Mouse (Mus musculus): ENCODE data around the gene Ggt6. TPM values are rescaled to one million over a fixed set of nuclear protein-coding genes. Genes with fewer than 3 reads are reported as not detected.

Ggt6 gene
- polyA plus RNA-seq, 2 experiments = 4.6 to 5.9 TPM

DNA sequence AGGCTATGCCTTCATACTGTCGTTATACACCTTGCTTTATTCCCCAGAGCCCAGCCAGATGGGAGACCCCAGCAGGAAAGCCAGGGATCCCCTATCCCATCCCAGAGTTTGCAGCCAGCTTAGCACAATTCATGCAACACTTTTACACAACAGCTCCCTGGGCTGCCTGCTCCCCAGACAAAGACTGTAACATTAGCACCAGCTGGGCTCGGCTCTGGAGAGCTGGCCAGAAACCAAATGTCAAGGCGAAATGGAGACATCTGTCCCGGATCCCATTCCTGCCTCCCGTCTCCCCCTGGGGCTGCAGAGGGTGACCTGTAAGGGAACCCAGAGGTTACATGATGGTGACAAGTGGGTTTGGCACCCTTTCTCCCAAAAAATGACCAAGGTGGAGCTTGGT, 41.7 kb upstream of the Ggt6 start:
- H3K9ac ChIP-seq (ENCODE audit: low read depth, low read length, severe bottlenecking) = no peak overlapping the region
- 33% methylated on average over 5 of the region's 5 CpGs for WGBS
- H3K4me2 ChIP-seq (replicated peaks; ENCODE audit: low read depth, low read length, severe bottlenecking) = no peak overlapping the region
- no peak for ATAC-seq (ENCODE audit: low FRiP score, low read depth)
- no peak overlapping the region for H3K27ac ChIP-seq (replicated peaks; ENCODE audit: low read depth, low read length)
- no peaks in the 10 kb centered on the region for H3K9me3 ChIP-seq (ENCODE audit: control insufficient read depth, low read length)
- no peak overlapping the region for H3K4me3 ChIP-seq (replicated peaks; ENCODE audit: low read length)
- DNase-seq (ENCODE audit: low spot score) = peak; percentile 22
- no peak for TF ChIP-seq POLR2A (IDR thresholded peaks at IDR 0.05; ENCODE audit: borderline replicate concordance, extremely low read depth, insufficient read depth, insufficient read length)
- no peaks in the 10 kb centered on the region for H3K27me3 ChIP-seq (ENCODE audit: control insufficient read depth, insufficient read depth, low read length)
- peaks cover 25% of the 10 kb centered on the region for H3K4me1 ChIP-seq (ENCODE audit: control insufficient read depth, insufficient read depth, low read length)
- no peaks in the 10 kb centered on the region for H3K36me3 ChIP-seq (ENCODE audit: control insufficient read depth, insufficient read depth, low read length)

GRCm38 (mm10) chr11:72394694-72395093, 40.6 kb upstream of the Ggt6 start:
- ATAC-seq (ENCODE audit: low FRiP score, low read depth) = no peak
- no peak for TF ChIP-seq POLR2A (IDR thresholded peaks at IDR 0.05; ENCODE audit: borderline replicate concordance, extremely low read depth, insufficient read depth, insufficient read length)
- H3K27ac ChIP-seq (replicated peaks; ENCODE audit: low read depth, low read length) = no peak overlapping the region
- H3K27me3 ChIP-seq (ENCODE audit: control insufficient read depth, insufficient read depth, low read length) = no peaks in the 10 kb centered on the region
- no peak overlapping the region for H3K9ac ChIP-seq (ENCODE audit: low read depth, low read length, severe bottlenecking)
- H3K4me3 ChIP-seq (replicated peaks; ENCODE audit: low read length) = no peak overlapping the region
- no peak overlapping the region for H3K4me2 ChIP-seq (replicated peaks; ENCODE audit: low read depth, low read length, severe bottlenecking)
- DNase-seq (ENCODE audit: low spot score) = no peak
- no peaks in the 10 kb centered on the region for H3K9me3 ChIP-seq (ENCODE audit: control insufficient read depth, low read length)
- peaks cover 21% of the 10 kb centered on the region for H3K4me1 ChIP-seq (ENCODE audit: control insufficient read depth, insufficient read depth, low read length)
- H3K36me3 ChIP-seq (ENCODE audit: control insufficient read depth, insufficient read depth, low read length) = no peaks in the 10 kb centered on the region; the same call in 1 of the 2 replicates
- WGBS = 83% methylated on average over 2 of the region's 2 CpGs

DNA sequence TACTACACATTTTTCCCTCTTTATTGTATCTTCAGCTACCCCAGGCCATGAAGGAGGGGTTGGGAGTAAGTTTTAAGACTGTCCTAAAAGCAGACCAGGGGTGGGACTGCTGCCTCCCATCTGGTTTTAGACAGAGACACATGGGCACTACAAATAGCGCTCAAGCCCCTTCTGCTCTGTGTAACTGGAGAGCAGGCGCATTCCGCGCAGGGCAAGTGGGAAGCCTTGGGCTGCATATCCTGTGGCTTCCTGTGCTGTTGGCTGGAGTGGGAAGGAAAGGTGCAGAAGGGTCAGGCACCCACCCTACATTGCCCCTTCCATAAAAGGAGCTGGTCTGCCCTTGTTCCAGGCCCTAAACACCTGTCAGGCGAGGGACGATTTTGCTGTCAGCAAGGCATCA, 39.7 kb upstream of the Ggt6 start:
- no peak overlapping the region for H3K4me2 ChIP-seq (replicated peaks; ENCODE audit: low read depth, low read length, severe bottlenecking)
- no peak overlapping the region for H3K9ac ChIP-seq (ENCODE audit: low read depth, low read length, severe bottlenecking)
- no peak overlapping the region; the same call in 1 of the 2 replicates for H3K27ac ChIP-seq (replicated peaks; ENCODE audit: low read depth, low read length)
- ATAC-seq (ENCODE audit: low FRiP score, low read depth) = peak; percentile 48
- H3K27me3 ChIP-seq (ENCODE audit: control insufficient read depth, insufficient read depth, low read length) = no peaks in the 10 kb centered on the region
- H3K4me3 ChIP-seq (replicated peaks; ENCODE audit: low read length) = no peak overlapping the region
- no peaks in the 10 kb centered on the region; the same call in 1 of the 2 replicates for H3K36me3 ChIP-seq (ENCODE audit: control insufficient read depth, insufficient read depth, low read length)
- no peak for TF ChIP-seq POLR2A (IDR thresholded peaks at IDR 0.05; ENCODE audit: borderline replicate concordance, extremely low read depth, insufficient read depth, insufficient read length)
- H3K9me3 ChIP-seq (ENCODE audit: control insufficient read depth, low read length) = no peaks in the 10 kb centered on the region
- DNase-seq (ENCODE audit: low spot score) = no peak
- 38% methylated on average over 6 of the region's 6 CpGs for WGBS
- H3K4me1 ChIP-seq (ENCODE audit: control insufficient read depth, insufficient read depth, low read length) = peaks cover 18% of the 10 kb centered on the region

- H3K4me2 ChIP-seq (replicated peaks; ENCODE audit: low read depth, low read length, severe bottlenecking) = no peak overlapping the region
- ATAC-seq (ENCODE audit: low FRiP score, low read depth) (peak; percentile 31; the same call in 1 of the 2 replicates), DNase-seq (ENCODE audit: low spot score) (peak; percentile 45)
- no peak overlapping the region for H3K9ac ChIP-seq (ENCODE audit: low read depth, low read length, severe bottlenecking)
- no peak overlapping the region for H3K4me3 ChIP-seq (replicated peaks; ENCODE audit: low read length)
- H3K9me3 ChIP-seq (ENCODE audit: control insufficient read depth, low read length) = no peaks in the 10 kb centered on the region
- no peak for TF ChIP-seq POLR2A (IDR thresholded peaks at IDR 0.05; ENCODE audit: borderline replicate concordance, extremely low read depth, insufficient read depth, insufficient read length)
- peaks cover 18% of the 10 kb centered on the region for H3K4me1 ChIP-seq (ENCODE audit: control insufficient read depth, insufficient read depth, low read length)
- no peaks in the 10 kb centered on the region for H3K27me3 ChIP-seq (ENCODE audit: control insufficient read depth, insufficient read depth, low read length)
- peaks cover 6% of the 10 kb centered on the region; the same call in 1 of the 2 replicates for H3K36me3 ChIP-seq (ENCODE audit: control insufficient read depth, insufficient read depth, low read length)
- WGBS = 63% methylated on average over 7 of the region's 7 CpGs
- peak overlapping the region; percentile 61 for H3K27ac ChIP-seq (replicated peaks; ENCODE audit: low read depth, low read length)
These were observed 38.7 kb upstream of the Ggt6 start for GRCm38 (mm10) chr11:72396621-72397020.

GRCm38 (mm10) chr11:72397072-72397471, 38.3 kb upstream of the Ggt6 start:
- peak; percentile 58 for DNase-seq (ENCODE audit: low spot score)
- Histone ChIP-seq H3K27me3 (ENCODE audit: control insufficient read depth, insufficient read depth, low read length) (no peaks in the 10 kb centered on the region), H3K4me1 (ENCODE audit: control insufficient read depth, insufficient read depth, low read length) (peaks cover 18% of the 10 kb centered on the region), H3K27ac (replicated peaks; ENCODE audit: low read depth, low read length) (peak overlapping the region; percentile 52), H3K4me3 (replicated peaks; ENCODE audit: low read length) (no peak overlapping the region), H3K9ac (ENCODE audit: low read depth, low read length, severe bottlenecking) (no peak overlapping the region), H3K36me3 (ENCODE audit: control insufficient read depth, insufficient read depth, low read length) (peaks cover 6% of the 10 kb centered on the region; the same call in 1 of the 2 replicates), H3K4me2 (replicated peaks; ENCODE audit: low read depth, low read length, severe bottlenecking) (no peak overlapping the region), H3K9me3 (ENCODE audit: control insufficient read depth, low read length) (no peaks in the 10 kb centered on the region)
- no peak for TF ChIP-seq POLR2A (IDR thresholded peaks at IDR 0.05; ENCODE audit: borderline replicate concordance, extremely low read depth, insufficient read depth, insufficient read length)
- ATAC-seq (ENCODE audit: low FRiP score, low read depth) = peak; percentile 39; the same call in 1 of the 2 replicates
- 54% methylated on average over 10 of the region's 10 CpGs for WGBS
